Mouse (Mus musculus) embryonic fibroblast, embryonic 13.5 days (primary cell): ENCODE data around the gene Stim1.

ENCODE experiments used
- CTCF ChIP-seq: IDR thresholded peaks from 2 replicates; pipeline ENCODE4 v1.5.1; 2011; ENCODE audit warnings: mild to moderate bottlenecking, control low read depth, low read length, moderate library complexity, borderline replicate concordance; ENCODE audit not compliant: insufficient read depth
- POLR2A ChIP-seq: IDR thresholded peaks from 2 replicates; pipeline ENCODE4 v1.6.1; 2011; ENCODE audit warnings: low read depth, mild to moderate bottlenecking, control low read depth, low read length, moderate library complexity

- TF ChIP-seq CTCF (no peak), POLR2A (no peak)
These were observed 41.6 kb upstream of the Stim1 start for GRCm38 (mm10) chr7:102226051-102226450.
